Mouse (Mus musculus) MEL (cell line): ENCODE data around the gene Cldn19. TPM values are rescaled to one million over a fixed set of nuclear protein-coding genes. Genes with fewer than 3 reads are reported as not detected.

Experiments
- DNase-seq: peaks from one replicate; pipeline ENCODE4 v3.0.0; 2011; ENCODE audit warnings: low read depth, low spot score
- H3K27ac ChIP-seq: 2 replicates; pipeline ENCODE4 v1.5.1; 2012; ENCODE audit warnings: low read depth, mild to moderate bottlenecking, control low read depth, low read length, moderate library complexity; ENCODE audit not compliant: control insufficient read depth
- H3K27me3 ChIP-seq, 2 experiments: fragments of 150-350 bp in 1 of 2; sonication (generic) in 1 of 2; 2 replicates each; pipeline ENCODE4 v1.6.1; 2012; ENCODE audit warnings: low read length in 2 of 2, mild to moderate bottlenecking in 2 of 2, improper control_type of control experiment in 1 of 2, moderate library complexity in 1 of 2; ENCODE audit not compliant: insufficient read depth in 2 of 2, control insufficient read depth in 1 of 2
- H3K36me3 ChIP-seq, 2 experiments: 2 replicates each; pipeline ENCODE4 v1.6.1; 2012 to 2014; ENCODE audit warnings: low read length in 2 of 2, improper control_type of control experiment in 1 of 2, inconsistent platforms in 1 of 2, mild to moderate bottlenecking in 1 of 2; ENCODE audit not compliant: insufficient read depth in 2 of 2, control insufficient read depth in 1 of 2
- H3K4me1 ChIP-seq, 2 experiments: fragments of 150-350 bp in 1 of 2; sonication (generic) in 1 of 2; 2 replicates each; pipeline ENCODE4 v1.6.1; 2012; ENCODE audit warnings: low read length in 2 of 2, improper control_type of control experiment in 1 of 2, mild to moderate bottlenecking in 1 of 2; ENCODE audit not compliant: insufficient read depth in 2 of 2, control insufficient read depth in 1 of 2
- H3K4me3 ChIP-seq, 2 experiments: fragments of 150-350 bp in 1 of 2; sonication (generic) in 1 of 2; 2 replicates each; pipeline ENCODE4 v1.5.1; 2012; ENCODE audit warnings: low read depth in 2 of 2, low read length in 2 of 2, mild to moderate bottlenecking in 2 of 2, moderate library complexity in 2 of 2, control low read depth in 1 of 2, improper control_type of control experiment in 1 of 2; ENCODE audit not compliant: control insufficient read depth in 1 of 2, insufficient read depth in 1 of 2
- H3K79me2 ChIP-seq: 2 replicates; pipeline ENCODE4 v1.6.1; 2012; ENCODE audit warnings: mild to moderate bottlenecking, low read length, moderate library complexity; ENCODE audit not compliant: control insufficient read depth, poor library complexity, insufficient read depth
- H3K9ac ChIP-seq: 2 replicates; pipeline ENCODE4 v1.6.1; 2012; ENCODE audit warnings: low read depth, mild to moderate bottlenecking, control low read depth, low read length, moderate library complexity; ENCODE audit not compliant: control insufficient read depth, poor library complexity, severe bottlenecking
- H3K9me3 ChIP-seq: fragments of 150-350 bp; sonication (generic); replicated peaks from 2 replicates; pipeline ENCODE4 v1.6.1; 2012; ENCODE audit warnings: mild to moderate bottlenecking, low read length, improper control_type of control experiment, moderate library complexity; ENCODE audit not compliant: insufficient read depth
- CHD1 ChIP-seq: IDR thresholded peaks from 2 replicates; pipeline ENCODE4 v1.6.1; 2012; ENCODE audit warnings: low read depth, mild to moderate bottlenecking, inconsistent platforms, low read length, improper control_type of control experiment
- CHD2 ChIP-seq: IDR thresholded peaks from 2 replicates; pipeline ENCODE4 v1.6.1; 2011; ENCODE audit warnings: low read length, improper control_type of control experiment
- ETS1 ChIP-seq: IDR thresholded peaks from 2 replicates; pipeline ENCODE4 v1.6.1; 2012; ENCODE audit warnings: low read depth, mild to moderate bottlenecking, inconsistent platforms, low read length, improper control_type of control experiment, moderate library complexity
- GATA1 ChIP-seq: IDR thresholded peaks from 2 replicates; pipeline ENCODE4 v1.6.1; 2011; ENCODE audit warnings: low read depth, low read length, improper control_type of control experiment
- MAFK ChIP-seq: IDR thresholded peaks from 2 replicates; pipeline ENCODE4 v1.6.1; 2011; ENCODE audit warnings: low read depth, mild to moderate bottlenecking, low read length, improper control_type of control experiment, borderline replicate concordance
- MAX ChIP-seq: IDR thresholded peaks from 2 replicates; pipeline ENCODE4 v1.6.1; 2011; ENCODE audit warnings: low read length, improper control_type of control experiment
- MAZ ChIP-seq: IDR thresholded peaks from 2 replicates; pipeline ENCODE4 v1.6.1; 2012; ENCODE audit warnings: low read depth, mild to moderate bottlenecking, inconsistent platforms, low read length, improper control_type of control experiment
- MEF2A ChIP-seq: IDR thresholded peaks from 2 replicates; pipeline ENCODE4 v1.6.1; 2014; ENCODE audit warnings: low read depth, mild to moderate bottlenecking, inconsistent platforms, low read length, improper control_type of control experiment; ENCODE audit not compliant: poor library complexity, insufficient replicate concordance, severe bottlenecking; ENCODE audit errors: extremely low read depth
- MYB ChIP-seq: IDR thresholded peaks from 2 replicates; pipeline ENCODE4 v1.6.1; 2011; ENCODE audit warnings: mild to moderate bottlenecking, low read depth, low read length, improper control_type of control experiment
- MYC ChIP-seq: IDR thresholded peaks from 2 replicates; pipeline ENCODE4 v1.6.1; 2011; ENCODE audit warnings: low read depth, mild to moderate bottlenecking, low read length, improper control_type of control experiment, moderate library complexity
- NELFE ChIP-seq: IDR thresholded peaks from 2 replicates; pipeline ENCODE4 v1.6.1; 2011; ENCODE audit warnings: low read depth, low read length, improper control_type of control experiment
- POLR2A ChIP-seq, 2 experiments: IDR thresholded peaks; 2 replicates each; pipeline ENCODE4 v1.6.1; 2011 to 2012; ENCODE audit warnings: low read length in 2 of 2, mild to moderate bottlenecking in 2 of 2, control low read depth in 1 of 2, improper control_type of control experiment in 1 of 2, low read depth in 1 of 2, moderate library complexity in 1 of 2; ENCODE audit not compliant: control insufficient read depth in 1 of 2, insufficient read depth in 1 of 2, poor library complexity in 1 of 2
- RCOR1 ChIP-seq: IDR thresholded peaks from 2 replicates; pipeline ENCODE4 v1.6.1; 2012; ENCODE audit warnings: low read depth, mild to moderate bottlenecking, inconsistent platforms, low read length, improper control_type of control experiment
- SIN3A ChIP-seq: IDR thresholded peaks from 2 replicates; pipeline ENCODE4 v1.6.1; 2012; ENCODE audit warnings: low read length, improper control_type of control experiment, inconsistent platforms
- SMC3 ChIP-seq: IDR thresholded peaks from 2 replicates; pipeline ENCODE4 v1.6.1; 2011; ENCODE audit warnings: low read depth, low read length, improper control_type of control experiment
- TAL1 ChIP-seq: IDR thresholded peaks from 2 replicates; pipeline ENCODE4 v1.6.1; 2012; ENCODE audit warnings: mild to moderate bottlenecking, inconsistent platforms, low read length, moderate library complexity, mixed read lengths
- TBP ChIP-seq: IDR thresholded peaks from 2 replicates; pipeline ENCODE4 v1.8.0; 2011; ENCODE audit warnings: low read depth, low read length, improper control_type of control experiment
- TCF12 ChIP-seq: IDR thresholded peaks from 2 replicates; pipeline ENCODE4 v1.6.1; 2014; ENCODE audit warnings: low read depth, mild to moderate bottlenecking, inconsistent platforms, low read length, improper control_type of control experiment, moderate library complexity
- USF1 ChIP-seq: IDR thresholded peaks from 2 replicates; pipeline ENCODE4 v1.6.1; 2014; ENCODE audit warnings: low read depth, mild to moderate bottlenecking, inconsistent platforms, low read length, improper control_type of control experiment, moderate library complexity
- ZC3H11A ChIP-seq: IDR thresholded peaks from 2 replicates; pipeline ENCODE4 v1.6.1; 2012; ENCODE audit warnings: low read depth, mild to moderate bottlenecking, inconsistent platforms, low read length, improper control_type of control experiment
- ZKSCAN1 ChIP-seq: IDR thresholded peaks from 2 replicates; pipeline ENCODE4 v1.6.1; 2012; ENCODE audit warnings: low read depth, mild to moderate bottlenecking, inconsistent platforms, low read length, improper control_type of control experiment, moderate library complexity
- ZMIZ1 ChIP-seq: IDR thresholded peaks from 2 replicates; pipeline ENCODE4 v1.6.1; 2012; ENCODE audit warnings: low read depth, mild to moderate bottlenecking, inconsistent platforms, low read length, improper control_type of control experiment, moderate library complexity
- polyA plus RNA-seq, 2 experiments: library from polyadenylated mRNA; stranded (reverse) in 1 of 2; unstranded in 1 of 2; fragments of >175 nt in 1 of 2; fragments of >200 nt in 1 of 2; gene quantifications; 2 replicates each; pipeline versions ENCODE4 v1.2.1 to v1.2.4; 2012; ENCODE audit warnings: low replicate concordance in 2 of 2, low read depth in 1 of 2; ENCODE audit not compliant: insufficient read length in 2 of 2, insufficient read depth in 1 of 2, missing spikeins in 1 of 2
- total RNA-seq: library from RNA; depleted of rRNA; stranded (reverse); fragments of 300-350 nt; gene quantifications from 2 replicates; pipeline ENCODE4 v1.2.3, GENCODE M21; 2012

The Cldn19 gene
- total and polyA plus RNA-seq, 3 experiments: not detected

- peaks cover 0 to 1% of the 10 kb centered on the region in 2 experiments; a peak in 1 of 4 replicates for H3K36me3 ChIP-seq
- H3K27me3 ChIP-seq: no peaks in the 10 kb centered on the region
- no peaks in the 10 kb centered on the region for H3K9me3 ChIP-seq
- DNase-seq: no peak
- no peaks in the 10 kb centered on the region for H3K4me1 ChIP-seq
- TF ChIP-seq ETS1 (no peak), SIN3A (no peak), TBP (peak; percentile 77), MAFK (no peak)
- H3K9ac ChIP-seq: no peak overlapping the region
- H3K27ac ChIP-seq: no peak overlapping the region
- no peak overlapping the region for H3K4me3 ChIP-seq
- no peaks in the 10 kb centered on the region for H3K79me2 ChIP-seq
Measured at GRCm38 (mm10) chr4:119266606-119267005, 11.4 kb downstream of the Cldn19 start.

DNA sequence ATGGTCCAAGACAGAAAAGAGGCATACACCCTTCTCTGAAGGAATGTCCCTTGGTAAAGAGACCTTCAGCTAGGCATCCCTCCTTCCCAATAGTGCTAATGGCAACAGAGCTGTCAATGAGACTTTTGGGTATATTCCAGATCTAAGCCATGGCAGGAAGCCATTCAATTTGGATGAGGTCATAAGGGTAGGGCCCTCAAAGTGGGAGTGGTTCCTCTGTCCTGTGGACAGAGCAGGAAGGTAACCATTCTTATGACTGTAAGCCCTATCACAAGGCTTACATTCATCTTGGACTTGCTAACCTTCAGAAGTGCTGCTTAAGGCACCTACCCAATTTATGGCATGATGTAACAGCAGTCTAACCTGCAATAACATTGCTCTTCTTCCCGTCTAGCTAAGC, 19.4 kb downstream of the Cldn19 start:
- no peak overlapping the region for H3K27ac ChIP-seq
- DNase-seq: peak; percentile 42
- no peak for TF ChIP-seq MYB
- TF ChIP-seq ZMIZ1: no peak
- TF ChIP-seq ZKSCAN1: no peak
- no peak for TF ChIP-seq GATA1
- no peak for TF ChIP-seq ZC3H11A
- TF ChIP-seq MYC: no peak
- TF ChIP-seq TCF12: no peak
- TF ChIP-seq SMC3: no peak
- no peak for TF ChIP-seq MEF2A
- no peak for TF ChIP-seq CHD2
- no peak for TF ChIP-seq USF1
- no peak for TF ChIP-seq CHD1
- TF ChIP-seq POLR2A (IDR thresholded peaks at IDR 0.05; ENCODE audit: control insufficient read depth in 1 of 2, insufficient read depth in 1 of 2, low read depth in 1 of 2, low read length in 2 of 2, poor library complexity in 1 of 2): no peak
- no peak for TF ChIP-seq MAZ
- TF ChIP-seq MAX: no peak
- TF ChIP-seq TAL1: no peak
- no peak for TF ChIP-seq NELFE
- TF ChIP-seq RCOR1: no peak
- TF ChIP-seq, all 39 proteins: peak for 0

More for the DNA sequence above, 19.4 kb downstream of the Cldn19 start:
- Histone ChIP-seq H3K4me1 (no peaks in the 10 kb centered on the region), H3K9me3 (no peaks in the 10 kb centered on the region), H3K79me2 (no peaks in the 10 kb centered on the region), H3K36me3 (peaks cover 16 to 25% of the 10 kb centered on the region in 2 experiments), H3K9ac (no peak overlapping the region), H3K4me3 (no peak overlapping the region), H3K27me3 (no peaks in the 10 kb centered on the region)
